Mouse (Mus musculus) gastrocnemius, postnatal 36 days (tissue): ENCODE measurements around the gene Clec12a. TPM values are rescaled to one million over a fixed set of nuclear protein-coding genes. Genes with fewer than 3 reads are reported as not detected.
"Not testable (repeated sequence)": the region's sequence is repeated elsewhere in the genome, so short reads cannot be mapped to it uniquely, and the experiment has no call there.

Source experiments
- DNase-seq, 2 experiments: peaks; one replicate each; pipeline ENCODE4 v3.0.0; 2022
- intact Hi-C: fragments of 180-260 bp; cut with DNase I; formaldehyde crosslinking; loops from one replicate; pipeline ENCODE4 v1.15.1; 2025
- long read RNA-seq, 2 experiments: library from polyadenylated mRNA; stranded (forward); transcript quantifications; one replicate each; pipeline ENCODE4 v2.0.0; 2021
- total RNA-seq, 2 experiments: library from RNA; stranded (reverse); gene quantifications; 2 replicates each; pipeline ENCODE4 v1.2.3; 2021

Gene Clec12a
- total RNA-seq: under 1 TPM; 0.20 to 0.22 TPM
- long read RNA-seq, experiment 1: 0 reads
- long read RNA-seq, experiment 2: 0 reads

GRCm38 (mm10) chr6:129342391-129342790 lies at the start of gene Clec12a:
Gene Clec12a (plus strand): TSS chr6:129342691.
- DNase-seq, intact Hi-C loops: not testable (repeated sequence)

- intact Hi-C loops: no loop called here
- no peak for DNase-seq
These were observed 38.3 kb upstream of the Clec12a start for GRCm38 (mm10) chr6:129304180-129304579.

GRCm38 (mm10) chr6:129312499-129312898 lies 30.0 kb upstream of the Clec12a start:
- intact Hi-C loops: no loop called here

GRCm38 (mm10) chr6:129314655-129315168 lies 27.8 kb upstream of the Clec12a start:
- no peak for DNase-seq
- intact Hi-C loops: no loop called here

More at GRCm38 (mm10) chr6:129312499-129312898, 30.0 kb upstream of the Clec12a start:
- DNase-seq: no peak

GRCm38 (mm10) chr6:129315698-129316097 lies 26.8 kb upstream of the Clec12a start:
- intact Hi-C loops: no loop called here
- DNase-seq: no peak

- DNase-seq: no peak
- intact Hi-C loops: no loop called here
These were observed 26.0 kb upstream of the Clec12a start for GRCm38 (mm10) chr6:129316463-129316862.

- intact Hi-C loops: no loop called here
- no peak for DNase-seq
These were observed 24.1 kb upstream of the Clec12a start for GRCm38 (mm10) chr6:129318395-129318794.

GRCm38 (mm10) chr6:129319331-129319730 lies 23.2 kb upstream of the Clec12a start:
- no peak for DNase-seq
- intact Hi-C loops: no loop called here

- no peak for DNase-seq
- intact Hi-C loops: no loop called here
These were observed 16.5 kb upstream of the Clec12a start for GRCm38 (mm10) chr6:129326016-129326415.

GRCm38 (mm10) chr6:129326568-129327150 lies 15.8 kb upstream of the Clec12a start:
- intact Hi-C loops: no loop called here

GRCm38 (mm10) chr6:129331610-129332009 lies 10.9 kb upstream of the Clec12a start, which contains the start of gene 4922502D21Rik:
Gene 4922502D21Rik (minus strand): TSS chr6:129331796.
- intact Hi-C loops: no loop called here
- DNase-seq: no peak

More at GRCm38 (mm10) chr6:129326568-129327150, 15.8 kb upstream of the Clec12a start:
- no peak for DNase-seq

- DNase-seq: no peak
- intact Hi-C loops: no loop called here
These were observed 8.8 kb upstream of the Clec12a start for GRCm38 (mm10) chr6:129333674-129334078.

GRCm38 (mm10) chr6:129337751-129338150 lies 4.7 kb upstream of the Clec12a start:
- no peak for DNase-seq
- intact Hi-C loops: no loop called here

- DNase-seq: no peak
- intact Hi-C loops: no loop called here
These were observed 1.9 kb downstream of the Clec12a start for GRCm38 (mm10) chr6:129344408-129344807.

GRCm38 (mm10) chr6:129349524-129350352 lies 7.2 kb downstream of the Clec12a start:
- intact Hi-C loops: no loop called here
- DNase-seq: no peak

GRCm38 (mm10) chr6:129351091-129351490 lies 8.6 kb downstream of the Clec12a start:
- intact Hi-C loops: no loop called here
- DNase-seq: no peak

- intact Hi-C loops: no loop called here
- DNase-seq: no peak
These were observed 13.3 kb downstream of the Clec12a start for GRCm38 (mm10) chr6:129355774-129356173.

GRCm38 (mm10) chr6:129356430-129356829 lies 13.9 kb downstream of the Clec12a start:
- no peak for DNase-seq
- intact Hi-C loops: no loop called here

- intact Hi-C loops: no loop called here
These were observed 17.0 kb downstream of the Clec12a start for GRCm38 (mm10) chr6:129359515-129359914.

GRCm38 (mm10) chr6:129363942-129364341 lies 21.5 kb downstream of the Clec12a start:
- DNase-seq: no peak
- intact Hi-C loops: no loop called here

More at GRCm38 (mm10) chr6:129359515-129359914, 17.0 kb downstream of the Clec12a start:
- no peak for DNase-seq

- DNase-seq: no peak
- intact Hi-C loops: loop anchor here (5.0 kb wide), 2 partner anchors 279 to 514 kb away; no protein-coding TSS in a partner anchor
These were observed 23.5 kb downstream of the Clec12a start for GRCm38 (mm10) chr6:129365959-129366359.
